Mouse (Mus musculus): ENCODE measurements at regions not wholly inside any gene's neighbourhood (a gene's known extent, or its start where the extent isn't known, plus 50 kb on each side); places are given as distances from the start of the nearest gene placed in this dataset.

DNA sequence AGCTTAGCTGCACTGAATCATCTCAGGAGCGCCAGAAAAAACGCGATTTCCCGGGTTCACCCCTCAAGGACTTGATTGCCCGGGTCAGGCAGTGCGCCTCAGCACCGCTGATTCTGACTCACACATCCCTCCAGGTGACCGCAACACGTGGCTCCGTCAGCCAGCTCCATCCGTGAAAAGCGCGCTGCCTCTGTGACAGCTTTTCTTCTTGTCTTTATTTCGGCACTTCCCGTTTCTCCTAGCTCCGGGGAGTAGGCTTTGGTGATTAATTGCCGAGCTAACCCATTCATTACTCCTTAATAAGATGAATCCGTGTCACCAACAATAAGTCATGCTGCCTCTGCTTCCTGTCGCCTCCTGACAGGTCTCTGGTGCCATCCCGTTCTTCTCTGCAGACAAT, 108.6 kb downstream of the Katnal1 start:
- 11% methylated on average over 20 of the region's 20 CpGs for WGBS (ENCODE audit: missing documents)
- Histone ChIP-seq H3K27ac (no peak overlapping the region), H3K79me2 (ENCODE audit: inconsistent target) (no peaks in the 10 kb centered on the region), H3K4me3 (ENCODE audit: inconsistent target) (no peak overlapping the region), H3K36me3 (ENCODE audit: inconsistent target) (no peaks in the 10 kb centered on the region)

DNA sequence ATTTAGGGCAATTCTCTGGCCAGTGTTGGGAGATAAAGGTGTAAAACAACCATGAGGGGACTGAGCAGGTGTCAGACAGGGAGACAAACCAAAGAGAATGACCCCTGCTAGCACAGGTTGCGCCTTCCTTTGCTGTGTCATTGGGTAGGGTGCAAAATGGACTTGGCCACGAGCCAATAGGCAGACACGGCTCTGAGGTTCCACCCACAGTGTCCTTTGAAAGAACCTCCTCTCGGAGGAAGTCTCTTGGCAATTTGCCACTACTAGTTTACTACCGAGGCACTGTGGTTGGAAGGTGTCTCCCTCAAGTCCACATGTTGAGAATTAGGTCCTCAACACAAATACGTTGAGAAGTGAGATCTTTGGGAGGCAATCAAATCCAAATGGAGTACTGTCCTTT, 109.7 kb downstream of the Katnal1 start:
- Histone ChIP-seq H3K4me3 (ENCODE audit: inconsistent target) (no peak overlapping the region), H3K79me2 (ENCODE audit: inconsistent target) (no peaks in the 10 kb centered on the region)
- WGBS (ENCODE audit: missing documents) = 35% methylated on average over 6 of the region's 6 CpGs

DNA sequence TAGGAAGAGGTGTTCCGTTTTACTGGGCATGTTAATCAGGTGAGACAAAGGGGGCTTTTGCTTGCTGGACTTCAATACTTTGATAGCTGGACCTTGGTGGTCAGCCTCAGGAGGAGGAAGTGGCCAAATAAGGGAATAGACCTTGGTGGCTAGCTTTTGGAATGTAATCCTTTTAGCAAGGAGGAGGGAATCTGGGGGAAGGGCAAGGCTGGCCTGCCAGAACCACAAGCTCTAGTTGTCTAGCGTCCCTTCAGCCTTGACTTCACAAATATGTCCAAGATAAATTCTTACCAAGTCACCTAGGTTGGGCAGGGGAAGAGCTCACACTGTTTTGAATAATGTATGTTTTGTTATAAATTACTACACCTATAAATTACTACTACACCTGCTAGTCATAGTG, 110.4 kb downstream of the Katnal1 start:
- no peak overlapping the region for H3K27ac ChIP-seq
- H3K4me3 ChIP-seq (ENCODE audit: inconsistent target) = no peak overlapping the region
- H3K79me2 ChIP-seq (ENCODE audit: inconsistent target) = no peaks in the 10 kb centered on the region
- H3K36me3 ChIP-seq (ENCODE audit: inconsistent target) = no peaks in the 10 kb centered on the region
- WGBS (ENCODE audit: missing documents) = 54% methylated on average over 2 of the region's 2 CpGs

More for the DNA sequence above, 109.7 kb downstream of the Katnal1 start:
- Histone ChIP-seq H3K27ac (no peak overlapping the region), H3K36me3 (ENCODE audit: inconsistent target) (no peaks in the 10 kb centered on the region)

DNA sequence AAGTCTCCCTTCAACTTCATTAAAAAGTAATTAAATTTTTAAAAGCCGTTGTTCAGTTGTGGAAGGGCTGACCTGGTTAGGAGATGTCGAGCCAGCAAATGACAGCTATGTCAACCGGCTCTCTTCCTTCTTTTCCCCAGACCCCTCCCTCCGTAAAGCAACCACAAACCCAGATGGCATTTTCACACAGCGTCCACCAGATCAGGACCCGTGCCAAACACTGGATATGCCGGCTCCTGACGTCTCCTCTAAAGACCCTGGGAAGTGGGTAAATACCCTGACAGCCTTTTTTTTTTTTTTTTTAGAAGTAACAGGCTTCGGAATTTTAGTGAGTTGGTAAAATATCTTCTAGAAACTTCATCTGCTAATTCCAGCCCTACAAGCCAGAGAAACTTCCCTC, 116.3 kb downstream of the Katnal1 start:
- no peak overlapping the region for H3K27ac ChIP-seq
- WGBS (ENCODE audit: missing documents) = 23% methylated on average over 9 of the region's 9 CpGs
- no peaks in the 10 kb centered on the region for H3K79me2 ChIP-seq (ENCODE audit: inconsistent target)
- H3K36me3 ChIP-seq (ENCODE audit: inconsistent target) = no peaks in the 10 kb centered on the region
- H3K4me3 ChIP-seq (ENCODE audit: inconsistent target) = no peak overlapping the region

DNA sequence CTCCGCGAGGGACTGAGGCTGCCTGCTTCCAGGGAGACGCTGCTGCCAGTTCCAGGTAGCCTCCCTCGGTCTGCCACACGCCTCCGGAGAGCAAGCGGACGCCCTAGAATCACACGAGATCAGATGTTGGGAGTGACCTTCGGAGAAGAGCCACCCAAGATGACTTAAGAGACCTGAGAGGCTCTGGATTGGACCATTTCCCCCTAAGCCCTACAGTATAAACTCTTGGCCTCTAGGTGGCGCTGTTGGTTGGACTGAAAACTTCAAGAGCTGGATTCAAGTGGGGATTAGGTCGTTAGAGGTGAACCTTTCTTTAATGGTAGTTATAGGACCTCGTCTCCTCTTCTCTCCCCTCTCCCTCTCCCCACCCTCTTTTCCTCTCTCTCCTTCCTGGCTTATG, 117.1 kb downstream of the Katnal1 start:
- H3K79me2 ChIP-seq (ENCODE audit: inconsistent target) = no peaks in the 10 kb centered on the region
- no peak overlapping the region for H3K4me3 ChIP-seq (ENCODE audit: inconsistent target)
- no peaks in the 10 kb centered on the region for H3K36me3 ChIP-seq (ENCODE audit: inconsistent target)
- no peak overlapping the region for H3K27ac ChIP-seq
- 47% methylated on average over 13 of the region's 13 CpGs for WGBS (ENCODE audit: missing documents)

DNA sequence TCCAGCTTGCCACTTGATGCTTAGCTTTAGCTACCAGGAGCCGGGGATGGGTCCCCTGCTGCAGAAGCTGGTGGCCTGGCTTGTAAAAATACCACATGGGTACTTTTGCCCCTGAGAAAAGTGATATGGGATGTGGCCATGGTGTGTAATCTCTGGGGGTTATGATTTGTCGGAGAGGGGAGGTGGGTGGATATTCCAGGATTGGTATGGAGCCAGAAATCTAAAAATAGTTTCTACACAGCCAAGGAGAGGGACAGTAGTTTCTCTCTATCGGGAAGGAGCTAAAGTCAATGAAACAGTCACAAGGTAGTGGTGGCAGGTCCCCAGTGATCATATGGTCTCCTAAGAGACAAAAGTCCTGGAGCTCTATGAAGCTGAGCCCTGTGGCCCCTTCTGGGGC, 119.6 kb downstream of the Katnal1 start:
- no peak overlapping the region for H3K4me3 ChIP-seq (ENCODE audit: inconsistent target)
- WGBS (ENCODE audit: missing documents) = 79% methylated on average over 3 of the region's 3 CpGs
- no peaks in the 10 kb centered on the region for H3K79me2 ChIP-seq (ENCODE audit: inconsistent target)
- H3K36me3 ChIP-seq (ENCODE audit: inconsistent target) = no peaks in the 10 kb centered on the region
- no peak overlapping the region for H3K27ac ChIP-seq

DNA sequence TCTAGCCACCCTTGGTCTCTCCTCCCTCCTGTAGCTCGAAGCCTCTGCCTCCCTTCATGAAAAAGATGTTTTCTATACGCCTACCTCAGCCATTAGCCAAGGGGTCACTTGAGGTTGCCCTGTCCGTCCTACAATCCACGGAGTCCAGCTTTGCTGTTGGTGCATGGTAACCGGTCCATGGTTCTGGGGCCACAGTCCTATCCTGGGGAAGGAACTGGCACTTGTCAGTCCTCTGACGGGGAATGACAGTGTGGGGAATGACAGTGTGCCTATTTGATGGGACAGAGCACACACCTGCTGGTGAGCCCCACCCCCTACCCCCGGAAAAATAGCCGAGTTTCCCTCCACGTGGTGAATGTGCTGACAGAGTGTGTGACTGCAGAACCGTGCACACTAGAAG, 120.1 kb downstream of the Katnal1 start:
- no peaks in the 10 kb centered on the region for H3K36me3 ChIP-seq (ENCODE audit: inconsistent target)
- no peak overlapping the region for H3K4me3 ChIP-seq (ENCODE audit: inconsistent target)
- H3K79me2 ChIP-seq (ENCODE audit: inconsistent target) = no peaks in the 10 kb centered on the region
- 46% methylated on average over 10 of the region's 10 CpGs for WGBS (ENCODE audit: missing documents)
- H3K27ac ChIP-seq = no peak overlapping the region

DNA sequence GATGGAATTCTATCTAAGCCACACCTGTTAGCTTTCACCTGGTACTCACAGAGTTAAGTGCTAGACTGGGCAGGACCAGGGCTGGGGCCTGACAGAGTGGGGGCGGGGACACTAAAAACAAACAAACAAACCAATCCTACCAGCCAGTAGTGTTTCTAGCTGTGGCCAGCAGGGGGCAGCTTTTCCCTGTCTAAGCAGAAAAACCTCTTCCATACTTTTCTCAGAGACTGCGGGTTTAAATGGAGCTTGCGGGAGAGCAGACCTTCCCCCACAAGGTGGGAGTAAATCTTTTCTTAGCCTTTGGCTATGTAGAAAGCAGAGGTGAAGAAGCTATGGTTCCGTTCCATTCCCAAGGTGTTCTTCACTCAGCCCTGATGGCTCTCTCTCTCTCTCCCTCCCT, 120.7 kb downstream of the Katnal1 start:
- Histone ChIP-seq H3K79me2 (ENCODE audit: inconsistent target) (no peaks in the 10 kb centered on the region), H3K27ac (no peak overlapping the region), H3K36me3 (ENCODE audit: inconsistent target) (no peaks in the 10 kb centered on the region), H3K4me3 (ENCODE audit: inconsistent target) (no peak overlapping the region)
- 31% methylated on average over 4 of the region's 4 CpGs for WGBS (ENCODE audit: missing documents)

DNA sequence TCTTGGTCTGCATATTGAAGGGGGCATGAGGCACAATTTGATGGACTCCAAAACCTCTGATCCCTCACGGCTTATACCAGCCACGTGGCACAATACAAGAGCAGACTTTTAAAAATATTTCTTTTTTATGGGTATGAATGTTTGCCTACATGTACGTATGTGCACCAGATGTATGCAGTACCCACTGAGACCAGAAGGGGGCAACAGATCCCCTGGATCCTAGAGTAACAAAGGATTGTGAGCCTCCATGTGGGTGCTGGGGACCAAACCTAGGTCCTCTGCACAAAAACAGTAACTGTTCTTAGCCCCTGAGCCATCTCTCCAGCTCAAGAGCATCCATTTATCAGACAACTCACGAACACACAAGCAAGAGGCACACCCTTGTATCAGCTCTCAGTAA, 121.5 kb downstream of the Katnal1 start:
- H3K4me3 ChIP-seq (ENCODE audit: inconsistent target) = no peak overlapping the region
- no peak overlapping the region for H3K27ac ChIP-seq
- 100% methylated on average over 4 of the region's 4 CpGs for WGBS (ENCODE audit: missing documents)
- H3K36me3 ChIP-seq (ENCODE audit: inconsistent target) = no peaks in the 10 kb centered on the region
- no peaks in the 10 kb centered on the region for H3K79me2 ChIP-seq (ENCODE audit: inconsistent target)

DNA sequence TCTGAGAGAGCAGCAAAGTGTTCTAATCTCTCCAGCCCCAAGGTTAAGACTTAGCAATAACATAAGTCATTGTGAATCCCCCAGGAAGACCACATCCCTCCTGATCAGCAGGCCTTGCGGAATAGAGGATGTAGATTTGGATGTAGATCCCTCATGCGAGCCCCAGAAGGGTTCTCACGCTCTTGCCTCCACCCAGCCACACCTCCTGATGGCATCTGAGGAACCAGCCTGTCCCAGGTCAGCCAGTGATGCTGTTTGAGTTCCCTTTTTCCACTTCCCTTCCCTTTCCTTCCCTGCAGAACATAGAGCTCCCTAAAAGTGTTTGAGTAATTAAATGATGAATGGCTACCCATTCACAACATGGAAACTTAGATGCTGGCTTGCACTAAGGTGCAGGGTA, 124.1 kb downstream of the Katnal1 start:
- no peaks in the 10 kb centered on the region for H3K79me2 ChIP-seq (ENCODE audit: inconsistent target)
- H3K4me3 ChIP-seq (ENCODE audit: inconsistent target) = no peak overlapping the region
- 23% methylated on average over 3 of the region's 3 CpGs for WGBS (ENCODE audit: missing documents)
- no peaks in the 10 kb centered on the region for H3K36me3 ChIP-seq (ENCODE audit: inconsistent target)
- H3K27ac ChIP-seq = no peak overlapping the region

DNA sequence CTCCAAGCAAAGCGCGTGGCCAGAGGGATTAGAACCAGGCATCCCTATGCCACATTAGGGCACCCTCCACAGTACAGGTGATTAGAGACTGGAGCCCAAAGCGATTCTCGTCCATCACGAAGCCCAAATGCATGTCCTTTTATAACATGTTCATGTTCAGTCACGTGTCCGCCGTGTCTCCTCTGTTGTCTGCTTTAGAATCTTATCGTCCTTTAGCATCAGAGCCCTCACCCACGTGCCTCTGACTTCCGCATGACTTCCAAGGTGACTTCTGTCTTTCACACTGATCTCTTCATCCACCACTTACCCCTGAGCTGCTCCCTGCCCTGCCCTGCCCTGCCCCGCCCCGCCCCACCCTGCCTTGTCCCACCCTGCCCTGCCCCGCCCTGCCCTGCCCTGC, 125.3 kb downstream of the Katnal1 start:
- Histone ChIP-seq H3K36me3 (ENCODE audit: inconsistent target) (no peaks in the 10 kb centered on the region), H3K27ac (no peak overlapping the region), H3K79me2 (ENCODE audit: inconsistent target) (no peaks in the 10 kb centered on the region), H3K4me3 (ENCODE audit: inconsistent target) (no peak overlapping the region)
- WGBS (ENCODE audit: missing documents) = 92% methylated on average over 7 of the region's 14 CpGs

DNA sequence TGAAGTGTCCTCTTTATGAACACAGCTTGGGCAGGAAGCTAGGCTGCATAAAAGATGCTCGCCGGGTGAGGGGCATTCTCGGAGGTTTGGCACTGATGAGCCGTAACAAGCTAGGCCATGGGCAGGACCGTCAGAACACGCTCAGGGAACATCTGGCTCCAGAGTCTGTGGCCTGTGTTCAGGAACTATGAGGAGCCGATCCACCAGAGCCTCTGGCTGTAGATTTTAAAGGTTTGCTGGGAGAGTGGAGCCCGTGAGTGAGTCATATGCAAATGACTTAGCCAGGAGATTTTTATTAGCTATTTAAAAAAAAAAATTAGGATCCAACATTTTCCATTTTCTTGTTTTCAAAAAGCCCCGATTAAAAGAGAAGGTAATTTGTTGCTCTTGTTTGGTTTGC, 126.4 kb downstream of the Katnal1 start:
- 92% methylated on average over 9 of the region's 9 CpGs for WGBS (ENCODE audit: missing documents)
- no peak overlapping the region for H3K4me3 ChIP-seq (ENCODE audit: inconsistent target)
- H3K27ac ChIP-seq = no peak overlapping the region
- H3K79me2 ChIP-seq (ENCODE audit: inconsistent target) = no peaks in the 10 kb centered on the region
- H3K36me3 ChIP-seq (ENCODE audit: inconsistent target) = no peaks in the 10 kb centered on the region

DNA sequence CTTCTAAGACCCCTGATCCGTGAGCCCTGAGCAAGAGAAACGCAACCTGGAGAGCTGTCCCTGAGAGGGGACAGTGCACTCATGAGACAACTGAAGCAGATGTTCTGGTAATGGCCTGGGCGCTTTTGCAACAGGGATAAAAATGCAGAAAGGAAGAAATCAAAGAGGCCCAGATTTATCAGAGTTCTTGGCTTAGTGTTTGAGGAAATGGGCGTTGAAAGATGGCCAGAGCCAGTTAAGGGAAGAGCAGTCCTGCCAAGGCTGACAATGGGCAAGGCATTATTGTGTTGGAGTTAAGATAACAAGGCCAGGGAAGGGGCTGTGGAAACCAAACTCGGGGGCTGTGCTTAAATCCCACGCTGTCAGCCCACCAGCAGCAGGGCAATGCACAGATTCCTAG, 130.6 kb downstream of the Katnal1 start:
- H3K79me2 ChIP-seq (ENCODE audit: inconsistent target) = no peaks in the 10 kb centered on the region
- no peak overlapping the region for H3K27ac ChIP-seq
- H3K4me3 ChIP-seq (ENCODE audit: inconsistent target) = no peak overlapping the region
- WGBS (ENCODE audit: missing documents) = 40% methylated on average over 6 of the region's 6 CpGs
- H3K36me3 ChIP-seq (ENCODE audit: inconsistent target) = no peaks in the 10 kb centered on the region

DNA sequence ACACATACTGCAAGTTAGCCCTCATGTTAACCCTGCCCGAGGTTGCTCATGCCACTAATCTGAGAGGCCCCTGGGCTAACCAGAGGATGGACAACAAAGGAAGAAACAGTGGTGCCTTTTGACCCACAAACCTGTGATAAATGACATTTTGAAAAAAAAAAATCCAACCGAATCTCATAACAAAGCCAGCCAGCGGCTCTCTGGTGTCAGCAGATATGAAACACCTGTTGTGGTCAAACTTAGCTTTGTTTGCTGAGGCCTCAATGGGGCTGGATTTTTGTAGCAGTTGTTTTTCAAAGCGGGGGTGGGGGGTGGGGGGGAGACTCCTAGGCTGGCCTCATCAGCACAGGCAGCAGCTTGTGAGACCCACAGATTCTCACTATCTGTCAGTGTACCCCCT, 133.0 kb downstream of the Katnal1 start:
- no peaks in the 10 kb centered on the region for H3K36me3 ChIP-seq (ENCODE audit: inconsistent target)
- WGBS (ENCODE audit: missing documents) = 30% methylated on average over 4 of the region's 4 CpGs
- H3K79me2 ChIP-seq (ENCODE audit: inconsistent target) = no peaks in the 10 kb centered on the region
- H3K4me3 ChIP-seq (ENCODE audit: inconsistent target) = no peak overlapping the region
- no peak overlapping the region for H3K27ac ChIP-seq

DNA sequence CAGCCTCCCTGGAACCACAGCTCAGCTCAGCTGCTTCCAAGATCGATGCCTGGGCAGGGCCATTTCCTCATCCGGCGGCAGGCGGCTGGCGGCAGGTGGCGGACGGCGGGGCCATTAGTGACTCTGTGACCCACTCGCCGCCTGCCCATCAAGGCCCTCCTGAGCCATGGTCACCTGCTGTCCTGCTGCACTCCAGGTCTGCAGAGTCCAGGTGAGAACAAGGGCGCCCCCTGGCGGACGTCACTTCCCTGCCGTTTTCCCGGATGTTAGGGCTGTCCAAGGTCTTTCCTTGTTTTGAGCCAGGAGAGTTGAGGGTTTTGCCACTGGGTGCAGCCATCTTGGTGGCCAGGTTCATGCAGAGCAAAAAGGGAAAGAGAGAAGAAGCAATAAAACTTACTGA, 134.7 kb downstream of the Katnal1 start:
- WGBS (ENCODE audit: missing documents) = 25% methylated on average over 15 of the region's 15 CpGs
- Histone ChIP-seq H3K27ac (no peak overlapping the region), H3K79me2 (ENCODE audit: inconsistent target) (no peaks in the 10 kb centered on the region), H3K36me3 (ENCODE audit: inconsistent target) (no peaks in the 10 kb centered on the region), H3K4me3 (ENCODE audit: inconsistent target) (no peak overlapping the region)

DNA sequence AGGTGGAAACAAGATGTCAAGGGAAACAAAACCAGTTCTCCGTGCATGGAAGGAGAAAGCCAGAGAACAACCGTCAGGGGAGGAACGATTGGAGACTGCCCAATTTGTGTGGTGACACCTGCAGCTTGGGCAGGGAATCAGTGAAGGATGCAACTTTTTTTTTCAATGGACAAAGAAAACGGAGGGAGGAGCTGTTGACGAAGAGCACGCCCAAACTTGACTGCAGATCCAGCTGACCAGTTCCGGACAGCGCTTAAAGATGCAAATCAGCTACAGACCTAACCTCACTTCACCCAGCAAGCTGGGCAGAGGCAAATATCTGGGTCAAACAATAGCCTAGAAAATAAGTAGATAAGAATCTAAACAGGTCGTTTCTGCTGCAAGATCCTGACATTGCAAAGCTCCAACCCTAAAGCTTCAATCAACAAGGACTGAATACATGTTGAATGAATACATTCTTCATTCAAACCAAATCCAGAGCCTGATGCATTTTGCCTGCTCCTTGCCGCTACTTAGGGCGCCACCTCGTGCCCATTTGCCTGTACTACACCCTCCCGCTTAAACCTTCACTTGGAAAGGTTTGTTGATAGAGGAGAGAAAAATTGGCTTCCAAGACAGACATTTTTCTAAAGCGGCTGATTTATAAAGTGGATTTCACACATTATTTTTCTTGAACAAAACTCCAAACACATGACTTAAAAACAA, 136.2 kb downstream of the Katnal1 start:
- Histone ChIP-seq H3K4me3 (ENCODE audit: inconsistent target) (no peak overlapping the region), H3K36me3 (ENCODE audit: inconsistent target) (no peaks in the 10 kb centered on the region), H3K27ac (no peak overlapping the region), H3K79me2 (ENCODE audit: inconsistent target) (no peaks in the 10 kb centered on the region)
- WGBS (ENCODE audit: missing documents) = 14% methylated on average over 14 of the region's 14 CpGs
